Mouse (Mus musculus): Measurements from ENCODE around the gene Dusp1.

DNA sequence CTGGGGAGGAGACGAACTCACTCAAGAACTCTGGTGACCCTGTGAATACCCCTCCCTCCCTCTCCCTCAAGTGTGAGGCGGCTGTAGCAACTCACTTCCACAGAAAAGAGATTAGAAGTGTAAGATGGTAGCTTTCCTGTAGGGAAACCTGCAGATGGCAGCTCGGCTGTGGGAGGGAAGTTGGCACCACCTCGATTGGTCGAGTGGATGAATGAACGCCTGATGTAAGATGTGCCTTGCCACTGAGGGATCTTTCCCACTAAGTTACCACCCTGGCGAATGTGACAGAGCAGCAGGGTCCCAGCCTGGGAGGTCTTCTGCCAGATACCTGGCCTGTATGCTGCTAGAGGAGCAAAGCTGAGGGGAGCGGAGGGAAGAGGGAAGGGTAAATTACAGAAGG, 47.9 kb upstream of the Dusp1 start:
- TF ChIP-seq POLR2A (IDR thresholded peaks at IDR 0.05; ENCODE audit: insufficient read depth, low read depth, low read length) (no peak), CTCF (IDR thresholded peaks at IDR 0.05) (no peak), EP300 (IDR thresholded peaks at IDR 0.05; ENCODE audit: insufficient read depth, low read depth, low read length) (no peak)

All from heart, adult 2 months (tissue).